Mouse (Mus musculus) megakaryocyte, embryonic 14.5 days (primary cell): ENCODE results near the gene Spink8. TPM values are rescaled to one million over a fixed set of nuclear protein-coding genes. Genes with fewer than 3 reads are reported as not detected.
A peak's percentile ranks its signal among the peaks of the same experiment; 100 is the strongest.

Experiments
- H3K27me3 ChIP-seq: replicated peaks from 2 replicates; pipeline ENCODE3; 2012; ENCODE audit warnings: inconsistent platforms
- H3K36me3 ChIP-seq: replicated peaks from 2 replicates; pipeline ENCODE3; 2012; ENCODE audit warnings: low read length, inconsistent platforms, mixed read lengths
- H3K4me1 ChIP-seq: 2 replicates; pipeline ENCODE4 v1.6.1; 2012; ENCODE audit warnings: inconsistent platforms
- H3K4me3 ChIP-seq: replicated peaks from 2 replicates; pipeline ENCODE3; 2012; ENCODE audit warnings: moderate library complexity, mild to moderate bottlenecking, inconsistent platforms
- H3K9me3 ChIP-seq: 2 replicates; pipeline ENCODE4 v1.6.1; 2012; ENCODE audit warnings: inconsistent platforms
- FLI1 ChIP-seq: IDR thresholded peaks from 2 replicates; pipeline ENCODE4 v1.6.1; 2012; ENCODE audit warnings: low read length, inconsistent platforms, mixed read lengths
- GATA1 ChIP-seq: IDR thresholded peaks from 3 replicates; pipeline ENCODE4 v1.6.1; 2012; ENCODE audit warnings: mixed read lengths, low read length, inconsistent platforms, borderline replicate concordance
- polyA plus RNA-seq: library from polyadenylated mRNA; stranded (reverse); fragments of >175 nt; gene quantifications from 2 replicates; pipeline ENCODE4 v1.2.3, GENCODE M21; 2012; ENCODE audit warnings: low replicate concordance; ENCODE audit not compliant: insufficient read depth

The Spink8 gene
- polyA plus RNA-seq, 1 experiment, result not detected

GRCm38 (mm10) chr9:109816341-109816740, 4.3 kb downstream of the Spink8 start:
- Histone ChIP-seq H3K27me3 (peaks cover 12% of the 10 kb centered on the region), H3K9me3 (no peaks in the 10 kb centered on the region)

DNA sequence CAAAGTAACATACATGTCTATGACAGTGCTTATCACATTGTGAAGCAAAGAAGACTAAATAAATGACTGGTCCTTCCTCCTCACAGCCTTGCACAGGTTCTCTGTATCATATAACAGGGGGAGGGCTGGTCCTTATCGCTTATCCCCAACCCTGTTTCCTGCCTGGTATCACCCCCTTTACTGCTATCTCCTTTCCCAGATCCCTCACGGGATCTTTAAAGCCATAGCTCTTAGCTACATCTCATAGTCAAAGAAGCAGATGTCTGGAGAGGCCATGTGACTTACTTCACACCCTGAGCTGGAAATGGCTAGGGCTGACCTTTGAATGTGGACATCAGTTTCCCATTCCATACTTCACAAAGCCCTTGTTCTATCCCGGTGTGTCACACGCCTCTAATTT, 13.7 kb downstream of the Spink8 start:
- peaks cover 9% of the 10 kb centered on the region for H3K4me1 ChIP-seq
- TF ChIP-seq GATA1, result no peak
- TF ChIP-seq FLI1, result no peak
- H3K27me3 ChIP-seq, result peaks cover 5% of the 10 kb centered on the region
- H3K4me3 ChIP-seq, result no peak overlapping the region
- H3K36me3 ChIP-seq, result no peaks in the 10 kb centered on the region
- H3K9me3 ChIP-seq, result no peaks in the 10 kb centered on the region

More at GRCm38 (mm10) chr9:109816341-109816740, 4.3 kb downstream of the Spink8 start:
- no peaks in the 10 kb centered on the region for H3K36me3 ChIP-seq
- peaks cover 5% of the 10 kb centered on the region for H3K4me1 ChIP-seq
- H3K4me3 ChIP-seq, result no peak overlapping the region
- TF ChIP-seq GATA1 (no peak), FLI1 (no peak)

DNA sequence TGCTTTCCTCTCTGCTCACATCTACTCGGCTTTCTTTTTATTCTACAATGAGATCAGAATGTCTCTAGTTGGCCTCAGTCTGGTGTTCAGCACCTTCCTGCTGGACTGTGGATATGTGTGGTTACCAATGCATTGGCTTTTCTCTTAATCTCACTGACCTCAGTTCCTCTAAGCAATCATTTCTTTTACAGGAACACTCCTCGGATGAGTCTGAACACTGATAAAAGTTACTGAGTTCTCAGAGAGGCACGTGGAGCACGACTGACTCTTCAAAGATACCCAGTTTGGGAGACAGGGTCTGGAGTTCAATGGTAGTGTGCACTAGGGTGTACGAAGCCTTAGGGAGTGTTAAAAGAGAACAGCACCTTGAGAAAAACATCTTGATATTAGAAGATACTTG, 14.1 kb downstream of the Spink8 start:
- H3K27me3 ChIP-seq, result peaks cover 5% of the 10 kb centered on the region
- H3K4me1 ChIP-seq, result peaks cover 9% of the 10 kb centered on the region
- H3K4me3 ChIP-seq, result no peak overlapping the region
- no peaks in the 10 kb centered on the region for H3K36me3 ChIP-seq
- TF ChIP-seq FLI1 (no peak), GATA1 (no peak)
- no peaks in the 10 kb centered on the region for H3K9me3 ChIP-seq

DNA sequence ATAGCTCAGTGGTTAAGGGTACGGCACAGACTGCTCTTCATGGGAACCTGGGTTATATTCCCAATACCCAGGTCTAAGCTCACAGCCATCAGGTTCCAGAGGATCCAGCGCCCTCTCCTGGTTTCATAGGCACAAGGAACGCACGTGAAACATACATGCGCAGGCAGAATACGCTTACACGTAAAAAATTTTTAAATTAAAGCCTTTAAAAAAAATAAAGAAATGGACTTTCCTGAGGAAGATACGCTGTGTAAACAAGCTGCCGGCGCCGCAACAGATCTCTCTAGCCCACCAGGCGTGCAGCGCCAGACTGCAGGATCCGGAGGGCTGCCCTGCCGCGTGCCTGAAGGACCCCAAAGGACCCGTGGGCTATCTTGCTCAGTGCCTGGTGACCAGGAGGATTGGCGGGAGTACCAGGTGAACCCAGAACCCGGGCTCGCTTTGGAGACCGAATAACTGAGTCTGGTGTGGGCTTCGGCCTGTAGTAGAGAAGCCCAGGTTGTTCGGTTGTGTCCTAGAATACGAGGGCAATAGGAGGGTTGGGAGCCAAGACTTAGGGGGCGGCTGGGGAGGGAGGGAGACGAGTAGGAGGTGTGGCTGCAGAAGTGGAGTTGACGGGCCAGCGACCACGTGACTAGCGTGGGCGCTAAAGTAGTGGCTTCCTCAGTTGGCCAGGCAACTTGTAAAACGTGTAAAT, 20.5 kb downstream of the Spink8 start, which contains the start of gene Nme6:
Gene Nme6, plus strand, starts transcription at position 359 of the 697 bp plus-strand sequence.
- no peak for TF ChIP-seq FLI1
- TF ChIP-seq GATA1, result no peak
- H3K36me3 ChIP-seq, result peaks cover 8% of the 10 kb centered on the region
- H3K27me3 ChIP-seq, result no peaks in the 10 kb centered on the region
- H3K4me3 ChIP-seq, result peak within 1 kb of the TSS; percentile 95
- H3K9me3 ChIP-seq, result no peaks in the 10 kb centered on the region
- H3K4me1 ChIP-seq, result peaks cover 13% of the 10 kb centered on the region

- Histone ChIP-seq H3K27me3 (no peaks in the 10 kb centered on the region), H3K36me3 (peaks cover 11% of the 10 kb centered on the region), H3K9me3 (no peaks in the 10 kb centered on the region), H3K4me1 (peaks cover 13% of the 10 kb centered on the region), H3K4me3 (peak overlapping the region; percentile 95)
- no peak for TF ChIP-seq FLI1
- TF ChIP-seq GATA1, result no peak
Measured at GRCm38 (mm10) chr9:109833088-109833412, 21.0 kb downstream of the Spink8 start.

DNA sequence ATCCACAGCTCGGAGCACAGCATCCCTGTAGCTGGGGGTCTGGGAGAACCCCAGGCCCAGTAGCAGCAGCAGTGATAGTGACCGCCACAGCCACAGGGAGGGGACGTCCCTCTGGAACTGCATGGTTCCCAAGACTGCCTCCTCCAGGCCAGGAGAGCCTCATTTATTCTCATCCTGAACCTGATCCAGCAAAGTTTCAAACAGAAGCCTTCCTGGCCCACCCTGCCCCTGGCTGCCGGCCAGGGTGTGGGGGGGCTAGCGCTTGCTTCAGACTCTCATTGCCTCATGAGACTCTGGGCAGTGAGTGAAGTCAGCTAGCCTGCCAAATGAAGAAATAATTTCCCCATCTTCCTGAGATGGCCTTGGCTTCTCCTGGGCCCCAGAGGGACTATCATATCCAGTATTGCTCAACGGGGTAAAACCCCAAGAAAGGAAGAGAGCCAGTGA, 37.3 kb downstream of the Spink8 start, which contains the start of gene Camp:
Gene Camp, minus strand, starts transcription at position 306 of the 447 bp plus-strand sequence.
- no peak within 1 kb of the TSS for H3K4me3 ChIP-seq
- H3K36me3 ChIP-seq, result peaks cover 4% of the 10 kb centered on the region
- H3K4me1 ChIP-seq, result no peaks in the 10 kb centered on the region
- no peak for TF ChIP-seq GATA1
- TF ChIP-seq FLI1, result no peak
- no peaks in the 10 kb centered on the region for H3K27me3 ChIP-seq
- H3K9me3 ChIP-seq, result no peaks in the 10 kb centered on the region

GRCm38 (mm10) chr9:109850099-109850498, 38.0 kb downstream of the Spink8 start:
- Histone ChIP-seq H3K9me3 (no peaks in the 10 kb centered on the region), H3K36me3 (peaks cover 3% of the 10 kb centered on the region)

DNA sequence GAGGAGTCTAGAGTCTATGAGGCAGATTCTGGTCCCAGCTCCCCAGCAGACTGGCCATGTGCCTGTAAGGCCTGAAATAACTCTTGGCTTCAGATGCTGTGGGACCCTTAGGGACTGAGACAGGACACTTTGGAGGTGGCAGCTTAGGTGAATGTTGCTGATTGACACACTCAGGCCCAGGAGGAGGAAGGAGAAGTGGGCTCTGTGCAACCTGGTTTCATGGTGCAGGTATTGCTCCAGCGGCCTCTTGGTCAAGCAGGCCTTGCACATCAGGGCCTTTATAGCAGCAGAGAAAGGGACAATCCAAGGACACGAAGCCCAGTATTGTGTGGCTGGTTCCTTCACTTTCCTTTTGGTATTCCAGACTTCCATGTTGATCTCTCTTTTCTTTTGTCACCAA, 42.3 kb downstream of the Spink8 start:
- H3K36me3 ChIP-seq, result no peaks in the 10 kb centered on the region
- no peaks in the 10 kb centered on the region for H3K9me3 ChIP-seq
- TF ChIP-seq FLI1, result no peak
- TF ChIP-seq GATA1, result no peak
- H3K4me3 ChIP-seq, result peak overlapping the region; percentile 51
- H3K4me1 ChIP-seq, result 0 out of 2 replicates have a peak, but pooled peaks cover 3% of the 10 kb centered on the region
- H3K27me3 ChIP-seq, result peaks cover 6% of the 10 kb centered on the region

More at GRCm38 (mm10) chr9:109850099-109850498, 38.0 kb downstream of the Spink8 start:
- TF ChIP-seq GATA1 (no peak), FLI1 (no peak)
- H3K27me3 ChIP-seq, result no peaks in the 10 kb centered on the region
- no peaks in the 10 kb centered on the region for H3K4me1 ChIP-seq
- no peak overlapping the region for H3K4me3 ChIP-seq

DNA sequence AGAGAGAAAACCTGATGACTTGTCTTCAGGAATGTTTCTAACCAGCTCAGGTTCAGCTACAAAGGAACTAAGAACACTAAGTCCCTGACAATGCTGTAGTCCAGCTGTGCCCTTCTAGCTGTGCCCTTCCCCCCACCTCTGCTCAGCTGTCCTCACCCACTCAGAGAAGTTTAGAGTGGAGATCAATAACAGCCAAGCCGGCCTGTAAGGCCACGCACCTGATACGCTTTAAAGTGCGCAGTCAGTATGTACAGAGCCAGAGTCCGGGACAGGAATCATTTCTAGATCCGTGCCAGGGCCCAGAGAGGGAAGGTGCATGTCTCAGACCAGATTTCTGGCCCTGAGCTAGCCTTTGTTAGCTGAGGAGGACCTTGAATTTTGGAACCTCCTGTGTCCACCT, 43.9 kb downstream of the Spink8 start:
- H3K9me3 ChIP-seq, result no peaks in the 10 kb centered on the region
- no peak for TF ChIP-seq FLI1
- no peak for TF ChIP-seq GATA1
- no peaks in the 10 kb centered on the region for H3K36me3 ChIP-seq
- H3K27me3 ChIP-seq, result peaks cover 12% of the 10 kb centered on the region
- H3K4me3 ChIP-seq, result no peak overlapping the region
- 0 out of 2 replicates have a peak, but pooled peaks cover 3% of the 10 kb centered on the region for H3K4me1 ChIP-seq

GRCm38 (mm10) chr9:109862397-109863044, 50.4 kb downstream of the Spink8 start:
- H3K9me3 ChIP-seq, result no peaks in the 10 kb centered on the region
- H3K4me1 ChIP-seq, result peaks cover 26% of the 10 kb centered on the region
- no peak for TF ChIP-seq GATA1
- no peak for TF ChIP-seq FLI1
- H3K4me3 ChIP-seq, result peak overlapping the region; percentile 88
- peaks cover 16% of the 10 kb centered on the region for H3K27me3 ChIP-seq
- H3K36me3 ChIP-seq, result no peaks in the 10 kb centered on the region
